Mouse (Mus musculus): ENCODE measurements around the gene Tcf23. TPM values are rescaled to one million over a fixed set of nuclear protein-coding genes. Genes with fewer than 3 reads are reported as not detected.
A peak's percentile ranks its signal among the peaks of the same experiment; 100 is the strongest.

Tcf23 gene
- polyA plus RNA-seq, 1 experiment from 2014 or later = 2.3 TPM

DNA sequence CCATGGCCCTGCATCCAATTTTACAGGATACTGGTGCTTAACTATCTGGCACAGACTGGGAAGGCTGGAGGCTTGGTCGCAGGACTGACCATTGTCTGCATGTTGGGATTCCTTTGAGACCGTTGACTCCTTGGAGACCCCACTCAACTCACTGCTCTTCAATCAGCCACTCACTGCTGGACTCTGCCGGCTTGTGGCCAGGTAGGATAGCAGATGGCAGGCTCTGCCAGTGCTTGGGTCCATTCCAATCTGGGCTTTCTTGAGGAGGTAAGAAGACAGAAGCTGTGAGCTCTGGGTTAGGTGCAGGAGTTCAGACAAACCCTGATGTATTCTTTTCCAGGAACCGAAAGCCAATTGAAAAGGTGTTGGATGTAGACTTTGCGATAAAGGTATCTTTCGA lies 14.4 kb upstream of the Tcf23 start:
- peaks cover 17% of the 10 kb centered on the region for H3K4me1 ChIP-seq (replicated peaks; ENCODE audit: insufficient read depth, low read length)
- H3K27me3 ChIP-seq (ENCODE audit: insufficient read depth, low read length) = no peaks in the 10 kb centered on the region
- no peaks in the 10 kb centered on the region for H3K9me3 ChIP-seq (replicated peaks; ENCODE audit: low read length)
- no peak overlapping the region for H3K9ac ChIP-seq (ENCODE audit: low read depth, low read length)
- H3K36me3 ChIP-seq (ENCODE audit: insufficient read depth, low read length) = peaks cover 27% of the 10 kb centered on the region
- no peak overlapping the region for H3K4me2 ChIP-seq (ENCODE audit: low read length)
- 96% methylated on average over 6 of the region's 6 CpGs for WGBS
- DNase-seq (ENCODE audit: low spot score) (no peak), ATAC-seq (replicated peaks; ENCODE audit: low FRiP score, low read depth) (no peak)
- H3K4me3 ChIP-seq (replicated peaks; ENCODE audit: low read depth, low read length) = no peak overlapping the region
- H3K27ac ChIP-seq = no peak overlapping the region
- TF ChIP-seq CTCF (IDR thresholded peaks at IDR 0.05; ENCODE audit: low read depth) = no peak

GRCm38 (mm10) chr5:30954556-30954955 lies 13.9 kb upstream of the Tcf23 start:
- DNase-seq (ENCODE audit: low spot score) (no peak), ATAC-seq (replicated peaks; ENCODE audit: low FRiP score, low read depth) (no peak)
- Histone ChIP-seq H3K27ac (no peak overlapping the region), H3K4me2 (ENCODE audit: low read length) (no peak overlapping the region), H3K4me3 (replicated peaks; ENCODE audit: low read depth, low read length) (no peak overlapping the region), H3K9me3 (replicated peaks; ENCODE audit: low read length) (no peaks in the 10 kb centered on the region), H3K36me3 (ENCODE audit: insufficient read depth, low read length) (peaks cover 27% of the 10 kb centered on the region), H3K9ac (ENCODE audit: low read depth, low read length) (no peak overlapping the region), H3K27me3 (ENCODE audit: insufficient read depth, low read length) (no peaks in the 10 kb centered on the region), H3K4me1 (replicated peaks; ENCODE audit: insufficient read depth, low read length) (peaks cover 22% of the 10 kb centered on the region)
- no peak for TF ChIP-seq CTCF (IDR thresholded peaks at IDR 0.05; ENCODE audit: low read depth)
- 96% methylated on average over 9 of the region's 9 CpGs for WGBS

GRCm38 (mm10) chr5:30955751-30956150 lies 12.7 kb upstream of the Tcf23 start:
- Histone ChIP-seq H3K27me3 (ENCODE audit: insufficient read depth, low read length) (no peaks in the 10 kb centered on the region), H3K4me1 (replicated peaks; ENCODE audit: insufficient read depth, low read length) (peaks cover 18% of the 10 kb centered on the region; the same call in 1 of the 2 replicates), H3K27ac (no peak overlapping the region), H3K9ac (ENCODE audit: low read depth, low read length) (no peak overlapping the region), H3K9me3 (replicated peaks; ENCODE audit: low read length) (no peaks in the 10 kb centered on the region), H3K4me2 (ENCODE audit: low read length) (no peak overlapping the region), H3K4me3 (replicated peaks; ENCODE audit: low read depth, low read length) (no peak overlapping the region), H3K36me3 (ENCODE audit: insufficient read depth, low read length) (peaks cover 27% of the 10 kb centered on the region)
- no peak for DNase-seq (ENCODE audit: low spot score)
- TF ChIP-seq CTCF (IDR thresholded peaks at IDR 0.05; ENCODE audit: low read depth) = no peak
- no peak for ATAC-seq (replicated peaks; ENCODE audit: low FRiP score, low read depth)
- 94% methylated on average over 6 of the region's 6 CpGs for WGBS

- Histone ChIP-seq H3K27ac (no peak overlapping the region), H3K9me3 (replicated peaks; ENCODE audit: low read length) (no peaks in the 10 kb centered on the region), H3K9ac (ENCODE audit: low read depth, low read length) (no peak overlapping the region), H3K4me2 (ENCODE audit: low read length) (peak overlapping the region; percentile 1; the same call in 1 of the 2 replicates), H3K4me3 (replicated peaks; ENCODE audit: low read depth, low read length) (no peak overlapping the region), H3K27me3 (ENCODE audit: insufficient read depth, low read length) (no peaks in the 10 kb centered on the region), H3K36me3 (ENCODE audit: insufficient read depth, low read length) (peaks cover 27% of the 10 kb centered on the region), H3K4me1 (replicated peaks; ENCODE audit: insufficient read depth, low read length) (peaks cover 18% of the 10 kb centered on the region; the same call in 1 of the 2 replicates)
- ATAC-seq (replicated peaks; ENCODE audit: low FRiP score, low read depth) (no peak), DNase-seq (ENCODE audit: low spot score) (no peak)
- 86% methylated on average over 6 of the region's 6 CpGs for WGBS
- no peak for TF ChIP-seq CTCF (IDR thresholded peaks at IDR 0.05; ENCODE audit: low read depth)
These were observed 10.6 kb upstream of the Tcf23 start for GRCm38 (mm10) chr5:30957891-30958290.

DNA sequence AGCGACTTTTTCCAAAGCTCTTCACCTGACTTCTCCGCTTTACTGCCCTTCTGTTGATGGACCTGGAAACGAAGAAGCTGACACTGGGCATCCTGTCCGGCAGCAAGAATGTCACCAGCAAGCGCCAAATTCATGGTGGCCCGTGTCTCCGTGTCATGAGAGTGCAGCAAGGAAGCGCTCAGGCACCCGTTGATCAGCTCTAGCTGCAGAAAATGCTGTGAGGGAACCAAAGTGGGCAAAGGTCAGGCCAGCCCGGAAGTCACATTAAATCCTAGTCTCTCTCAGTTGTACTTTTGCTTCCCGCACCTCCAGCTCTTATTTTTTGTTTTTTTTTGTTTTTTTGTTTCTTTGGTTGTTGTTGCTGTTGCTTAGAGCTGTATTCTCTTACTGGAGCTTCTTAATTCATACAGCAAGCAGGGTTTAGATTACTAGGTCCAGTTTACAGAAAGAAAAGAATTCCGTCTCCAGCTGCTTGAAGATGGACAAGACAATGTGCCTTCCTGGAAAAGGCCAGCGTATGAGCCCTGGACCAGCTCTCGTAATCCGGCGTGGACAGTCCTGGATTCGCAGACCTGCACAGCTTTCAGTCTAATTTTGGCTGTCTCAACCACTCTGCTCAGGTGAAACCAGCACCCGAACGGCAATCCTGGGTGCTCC lies 9.1 kb upstream of the Tcf23 start:
- peaks cover 16% of the 10 kb centered on the region for H3K36me3 ChIP-seq (ENCODE audit: insufficient read depth, low read length)
- H3K4me3 ChIP-seq (replicated peaks; ENCODE audit: low read depth, low read length) = peak overlapping the region; percentile 86
- no peaks in the 10 kb centered on the region for H3K9me3 ChIP-seq (replicated peaks; ENCODE audit: low read length)
- H3K9ac ChIP-seq (ENCODE audit: low read depth, low read length) = peak overlapping the region; percentile 93
- TF ChIP-seq CTCF (IDR thresholded peaks at IDR 0.05; ENCODE audit: low read depth) = no peak
- peak overlapping the region; percentile 91 for H3K4me2 ChIP-seq (ENCODE audit: low read length)
- peaks cover 18% of the 10 kb centered on the region; the same call in 1 of the 2 replicates for H3K4me1 ChIP-seq (replicated peaks; ENCODE audit: insufficient read depth, low read length)
- DNase-seq (ENCODE audit: low spot score) (peak; percentile 52), ATAC-seq (replicated peaks; ENCODE audit: low FRiP score, low read depth) (0 out of 2 replicates have a peak, but pooled peaks have one; percentile 1)
- 13% methylated on average over 19 of the region's 19 CpGs for WGBS
- peak overlapping the region; percentile 88 for H3K27ac ChIP-seq
- no peaks in the 10 kb centered on the region for H3K27me3 ChIP-seq (ENCODE audit: insufficient read depth, low read length)

- peak; percentile 86 for ATAC-seq (replicated peaks; ENCODE audit: low FRiP score, low read depth)
- peak within 1 kb of the TSS; percentile 86 for H3K4me3 ChIP-seq (replicated peaks; ENCODE audit: low read depth, low read length)
- H3K4me2 ChIP-seq (ENCODE audit: low read length) = peak within 1 kb of the TSS; percentile 91
- under 1% methylated on average over 56 of the region's 56 CpGs for WGBS
- H3K9ac ChIP-seq (ENCODE audit: low read depth, low read length) = peak within 1 kb of the TSS; percentile 93
- H3K4me1 ChIP-seq (replicated peaks; ENCODE audit: insufficient read depth, low read length) = peaks cover 18% of the 10 kb centered on the region; the same call in 1 of the 2 replicates
- TF ChIP-seq CTCF (IDR thresholded peaks at IDR 0.05; ENCODE audit: low read depth) = no peak; the same call in 1 of the 2 replicates
- no peaks in the 10 kb centered on the region for H3K27me3 ChIP-seq (ENCODE audit: insufficient read depth, low read length)
- peaks cover 10% of the 10 kb centered on the region; the same call in 1 of the 2 replicates for H3K36me3 ChIP-seq (ENCODE audit: insufficient read depth, low read length)
- peak within 1 kb of the TSS; percentile 88 for H3K27ac ChIP-seq
- peak; percentile 98 for DNase-seq (ENCODE audit: low spot score)
- no peaks in the 10 kb centered on the region for H3K9me3 ChIP-seq (replicated peaks; ENCODE audit: low read length)
These were observed 8.4 kb upstream of the Tcf23 start, which contains the start of gene Preb for GRCm38 (mm10) chr5:30959966-30960501. Preb (minus strand) TSS chr5:30960361.
